Mouse (Mus musculus) lung, postnatal 0 days (tissue): Measurements from ENCODE around the gene Sdr42e1.

ENCODE experiments used
- CTCF ChIP-seq: IDR thresholded peaks from 2 replicates; pipeline ENCODE4 v1.5.1; 2016; ENCODE audit warnings: antibody characterized with exemption, mild to moderate bottlenecking
- EP300 ChIP-seq: IDR thresholded peaks from 2 replicates; pipeline ENCODE4 v1.6.1; 2016; ENCODE audit warnings: antibody characterized with exemption, mild to moderate bottlenecking, control low read depth

GRCm38 (mm10) chr8:117701246-117701645, 27.8 kb upstream of the Sdr42e1 start:
- TF ChIP-seq CTCF (no peak), EP300 (no peak)
